8 mouse cellular contexts compared by ENCODE assay signal in genomic region chr1:62706085-62707021, GRCm38 (mm10). TPM values are rescaled to one million over a fixed set of nuclear protein-coding genes. Genes with fewer than 3 reads are reported as not detected.
DNase-seq lines count a peak whose midpoint lies in the region; ATAC-seq and TF ChIP-seq lines count a peak whose summit lies in the region.

No protein-coding gene starts in this region.

- H3K9me3 ChIP-seq in embryonic facial prominence, embryonic 11.5 days (replicated peaks; ENCODE audit: control insufficient read depth, low read length), result no peaks in the 10 kb centered on the region
- no peaks in the 10 kb centered on the region for H3K9me3 ChIP-seq in heart, embryonic 14.5 days (ENCODE audit: control insufficient read depth, low read length)
- no peaks in the 10 kb centered on the region for H3K9me3 ChIP-seq in liver, postnatal 0 days (ENCODE audit: low read length)

- TF ChIP-seq EP300 in liver, postnatal 0 days (IDR thresholded peaks at IDR 0.05; ENCODE audit: low read depth), result no peak

- no peaks in the 10 kb centered on the region; the same call in 1 of the 2 replicates for H3K4me1 ChIP-seq in embryonic facial prominence, embryonic 11.5 days (ENCODE audit: control insufficient read depth, insufficient read depth, low read length)
- peaks cover 10 to 19% of the 10 kb centered on the region in 2 experiments; a peak in 3 of 4 replicates for H3K4me1 ChIP-seq in heart, embryonic 14.5 days (ENCODE audit: control insufficient read depth in 2 of 2, insufficient read depth in 2 of 2, low read length in 2 of 2)
- H3K4me1 ChIP-seq in liver, postnatal 0 days (ENCODE audit: insufficient read depth), result peaks cover 20% of the 10 kb centered on the region
- H3K4me1 ChIP-seq in olfactory bulb, adult 2 months (ENCODE audit: control insufficient read depth, insufficient read depth, low read length), result peaks cover 27% of the 10 kb centered on the region

- no peak overlapping the region for H3K27ac ChIP-seq in embryonic facial prominence, embryonic 11.5 days (replicated peaks; ENCODE audit: low read depth, low read length)
- H3K27ac ChIP-seq in heart, embryonic 14.5 days (replicated peaks in 1 of 2; ENCODE audit: control insufficient read depth in 1 of 2, insufficient read depth in 1 of 2, low read depth in 2 of 2, low read length in 2 of 2), result peak overlapping the region in 1 of 2 experiments; percentile 59; a peak in 2 of 4 replicates
- no peak overlapping the region for H3K27ac ChIP-seq in liver, postnatal 0 days (ENCODE audit: low read depth)
- no peak overlapping the region for H3K27ac ChIP-seq in olfactory bulb, adult 2 months (ENCODE audit: insufficient read depth, low read depth, low read length)

- peak overlapping the region; percentile 54 for H3ac ChIP-seq in C2C12 (ENCODE audit: control insufficient read depth, insufficient read length, low read depth)

- peaks cover 73% of the 10 kb centered on the region for H3K79me3 ChIP-seq in C2C12 (ENCODE audit: low read depth)

- peak overlapping the region; percentile 79 for H3K9ac ChIP-seq in embryonic facial prominence, embryonic 11.5 days (replicated peaks; ENCODE audit: low read length)
- H3K9ac ChIP-seq in heart, embryonic 14.5 days (ENCODE audit: low read length), result peak overlapping the region; percentile 76
- peak overlapping the region; percentile 21; the same call in 1 of the 2 replicates for H3K9ac ChIP-seq in liver, postnatal 0 days (replicated peaks)

- peak overlapping the region; percentile 82 for H3K4me2 ChIP-seq in embryonic facial prominence, embryonic 11.5 days (ENCODE audit: low read depth, low read length)
- H3K4me2 ChIP-seq in heart, embryonic 14.5 days (ENCODE audit: low read length), result peak overlapping the region; percentile 100
- H3K4me2 ChIP-seq in liver, postnatal 0 days (ENCODE audit: low read depth, low read length), result peak overlapping the region; percentile 82

- peak; percentile 24 for DNase-seq in adipocyte (ENCODE audit: low spot score)
- DNase-seq in embryonic facial prominence, embryonic 11.5 days (ENCODE audit: low spot score), result peak; percentile 70
- DNase-seq in kidney, postnatal 36 days, result peak; percentile 53 to 65
- peak; percentile 46 for DNase-seq in liver, postnatal 0 days
- no peak for DNase-seq in c-Kit-positive CD71-positive TER-119-positive erythroid progenitor cells, embryonic 14.5 days (ENCODE audit: low spot score)

- no peak for TF ChIP-seq CTCF in C2C12 (IDR thresholded peaks at IDR 0.05; ENCODE audit: control insufficient read depth, insufficient read depth, insufficient read length)
- TF ChIP-seq CTCF in liver, postnatal 0 days (IDR thresholded peaks at IDR 0.05; ENCODE audit: low read depth), result no peak
- 0 out of 2 replicates have a peak, but pooled peaks have one; percentile 23 for TF ChIP-seq CTCF in olfactory bulb, adult 2 months (IDR thresholded peaks at IDR 0.05; ENCODE audit: insufficient read depth, low read depth, low read length)

- peaks cover 82% of the 10 kb centered on the region for H3K79me2 ChIP-seq in C2C12 (ENCODE audit: control insufficient read depth, insufficient read depth)

- no peak for TF ChIP-seq POLR2A in olfactory bulb, adult 2 months (IDR thresholded peaks at IDR 0.05; ENCODE audit: insufficient read depth, low read depth, low read length)

- WGBS in embryonic facial prominence, embryonic 11.5 days, result under 1% methylated on average over 73 of the region's 73 CpGs
- under 1% methylated on average over 73 of the region's 73 CpGs for WGBS in heart, embryonic 14.5 days
- under 1% methylated on average over 73 of the region's 73 CpGs for WGBS in liver, postnatal 0 days (ENCODE audit: insufficient replicate concordance)
- 1% methylated on average over 73 of the region's 73 CpGs for WGBS in olfactory bulb, adult 2 months

- ATAC-seq in embryonic facial prominence, embryonic 11.5 days (replicated peaks; ENCODE audit: insufficient number of reproducible peaks, low FRiP score, low TSS enrichment, low read depth), result peak; percentile 56
- ATAC-seq in heart, embryonic 14.5 days (ENCODE audit: insufficient number of reproducible peaks, insufficient read depth, low FRiP score, low read depth), result peak; percentile 58
- peak; percentile 49 for ATAC-seq in liver, postnatal 0 days

- peaks cover 7% of the 10 kb centered on the region for H3K36me3 ChIP-seq in C2C12 (ENCODE audit: control insufficient read depth, insufficient read depth)
- H3K36me3 ChIP-seq in embryonic facial prominence, embryonic 11.5 days (replicated peaks; ENCODE audit: control insufficient read depth, insufficient read depth, low read depth, low read length), result no peaks in the 10 kb centered on the region
- H3K36me3 ChIP-seq in heart, embryonic 14.5 days (ENCODE audit: control insufficient read depth, insufficient read depth, low read length), result no peaks in the 10 kb centered on the region
- no peaks in the 10 kb centered on the region for H3K36me3 ChIP-seq in liver, postnatal 0 days (replicated peaks; ENCODE audit: insufficient read depth, low read length)

- H3K27me3 ChIP-seq in C2C12 (ENCODE audit: control insufficient read depth, insufficient read depth, insufficient read length), result no peaks in the 10 kb centered on the region
- peaks cover 2% of the 10 kb centered on the region; the same call in 1 of the 2 replicates for H3K27me3 ChIP-seq in embryonic facial prominence, embryonic 11.5 days (ENCODE audit: control insufficient read depth, insufficient read depth, low read length)
- peaks cover 15% of the 10 kb centered on the region for H3K27me3 ChIP-seq in heart, embryonic 14.5 days (ENCODE audit: control insufficient read depth, insufficient read depth, low read length)
- peaks cover 82% of the 10 kb centered on the region for H3K27me3 ChIP-seq in liver, postnatal 0 days (ENCODE audit: insufficient read depth, low read length)

- H3K4me3 ChIP-seq in C2C12 (ENCODE audit: insufficient read depth, poor library complexity, severe bottlenecking), result peak overlapping the region; percentile 47
- peak overlapping the region; percentile 65 for H3K4me3 ChIP-seq in embryonic facial prominence, embryonic 11.5 days (ENCODE audit: low read depth, low read length)
- peak overlapping the region; percentile 55 to 75 for H3K4me3 ChIP-seq in heart, embryonic 14.5 days (ENCODE audit: control insufficient read depth in 1 of 2, insufficient read depth in 1 of 2, low read depth in 1 of 2, low read length in 2 of 2)
- H3K4me3 ChIP-seq in liver, postnatal 0 days (ENCODE audit: low read depth, low read length), result peak overlapping the region; percentile 60
- H3K4me3 ChIP-seq in olfactory bulb, adult 2 months (ENCODE audit: insufficient read depth, low read depth, low read length), result peak overlapping the region; percentile 58

TF ChIP-seq in C2C12, 6 proteins besides CTCF, POLR2A, EP300 and RAD21:
- no peak for TF ChIP-seq MYOD1 (IDR thresholded peaks at IDR 0.05; ENCODE audit: control insufficient read depth, insufficient read length, low read depth)
- no peak for TF ChIP-seq MYOG (IDR thresholded peaks at IDR 0.05; ENCODE audit: control insufficient read depth, extremely low read depth, insufficient read length)
- no peak for TF ChIP-seq USF1 (IDR thresholded peaks at IDR 0.05; ENCODE audit: low read depth)
- TF ChIP-seq MAX (IDR thresholded peaks at IDR 0.05), result peak; percentile 68
- TF ChIP-seq CEBPB (IDR thresholded peaks at IDR 0.05; ENCODE audit: low read depth), result peak; percentile 36
- TF ChIP-seq FOSL1 (IDR thresholded peaks at IDR 0.05; ENCODE audit: insufficient read depth, low read length, poor library complexity, severe bottlenecking), result no peak

RNA-seq across cellular contexts. Expression of gene Nrp2, which starts 3.3 kb away (rescaled TPM):
- 16.8 TPM for polyA plus RNA-seq in C2C12 (2012; fragmentation: generic; extraction: Trizol)
- polyA plus RNA-seq in embryonic facial prominence, embryonic 11.5 days (2014; fragmentation: Nextera tagmentation; extraction: Ambion mirVana), result 20.2 and 23.7 TPM in 2 replicates
- 6.1 and 7.5 TPM in 2 replicates for polyA plus RNA-seq in heart, embryonic 14.5 days (2014; fragmentation: Nextera tagmentation; extraction: Ambion mirVana)
- 0.86 and 0.96 TPM in 2 replicates for polyA plus RNA-seq in liver, postnatal 0 days (2015; fragmentation: Nextera tagmentation; extraction: Ambion mirVana)
- not detected in 2 replicates for polyA plus RNA-seq in olfactory bulb, adult 2 months (2012; ENCODE audit: insufficient read depth, insufficient read length, low replicate concordance, missing spikeins)

Comparison
In these comparisons a context has a peak if more than half of its experiments do, and no peak if none do; other contexts are left out.
1. H3K9ac ChIP-seq: peak in every context shown above with its lines; median percentile 79 in embryonic facial prominence, embryonic 11.5 days; 76 in heart, embryonic 14.5 days; 21 in liver, postnatal 0 days.